Mouse (Mus musculus) heart, embryonic 14.5 days (tissue): Measurements from ENCODE around the gene Vmp1. TPM values are rescaled to one million over a fixed set of nuclear protein-coding genes. Genes with fewer than 3 reads are reported as not detected.

Experiments
- ATAC-seq: fragments of 200-750 bp; cut with Nextera tagmentation; 2 replicates; pipeline ENCODE4 v1.8.0; 2017; ENCODE audit warnings: low read depth, moderate TSS enrichment; ENCODE audit not compliant: insufficient number of reproducible peaks, insufficient read depth, low FRiP score
- H3K27ac ChIP-seq, 2 experiments: fragments of 200-500 bp in 1 of 2; fragments of 300-500 bp in 1 of 2; sonication (generic) in 1 of 2; replicated peaks in 1 of 2; 2 replicates each; pipeline ENCODE4 v1.5.1; 2012 to 2014; ENCODE audit warnings: low read depth in 2 of 2, low read length in 2 of 2, control low read depth in 1 of 2, mild to moderate bottlenecking in 1 of 2, mixed read lengths in 1 of 2; ENCODE audit not compliant: control insufficient read depth in 1 of 2, insufficient read depth in 1 of 2
- H3K27me3 ChIP-seq: fragments of 300-500 bp; sonication (generic); 2 replicates; pipeline ENCODE4 v1.6.1; 2014; ENCODE audit warnings: mild to moderate bottlenecking, low read length, control low read depth; ENCODE audit not compliant: control insufficient read depth, insufficient read depth
- H3K36me3 ChIP-seq: fragments of 300-500 bp; sonication (generic); 2 replicates; pipeline ENCODE4 v1.6.1; 2014; ENCODE audit warnings: mild to moderate bottlenecking, control low read depth, low read length, mixed read lengths; ENCODE audit not compliant: control insufficient read depth, insufficient read depth
- H3K4me1 ChIP-seq, 2 experiments: fragments of 200-500 bp in 1 of 2; fragments of 300-500 bp in 1 of 2; sonication (generic) in 1 of 2; 2 replicates each; pipeline ENCODE4 v1.6.1; 2012 to 2014; ENCODE audit warnings: low read length in 2 of 2, control low read depth in 1 of 2, mixed read lengths in 1 of 2; ENCODE audit not compliant: control insufficient read depth in 2 of 2, insufficient read depth in 2 of 2
- H3K4me2 ChIP-seq: fragments of 300-500 bp; sonication (generic); 2 replicates; pipeline ENCODE4 v1.6.1; 2014; ENCODE audit warnings: mild to moderate bottlenecking, low read length
- H3K4me3 ChIP-seq, 2 experiments: fragments of 200-500 bp in 1 of 2; fragments of 300-500 bp in 1 of 2; sonication (generic) in 1 of 2; 2 replicates each; pipeline ENCODE4 v1.5.1; 2012 to 2014; ENCODE audit warnings: low read length in 2 of 2, mild to moderate bottlenecking in 2 of 2, control low read depth in 1 of 2, low read depth in 1 of 2, moderate library complexity in 1 of 2; ENCODE audit not compliant: control insufficient read depth in 1 of 2, insufficient read depth in 1 of 2
- H3K9ac ChIP-seq: fragments of 300-500 bp; sonication (generic); 2 replicates; pipeline ENCODE4 v1.6.1; 2014; ENCODE audit warnings: mild to moderate bottlenecking, low read length
- H3K9me3 ChIP-seq: fragments of 300-500 bp; sonication (generic); 2 replicates; pipeline ENCODE4 v1.6.1; 2016; ENCODE audit warnings: low read length, control low read depth; ENCODE audit not compliant: control insufficient read depth
- WGBS: fragments of 180-500 bp; shearing (Covaris S2); extraction: QIAGEN DNeasy Blood & Tissue Kit; methylation state at CpG from one replicate; pipeline ENCODE4 v1.1.7; 2014; 5-methylcytosine and 5-hydroxymethylcytosine counted together
- polyA plus RNA-seq: library from polyadenylated mRNA; unstranded; fragments of >200 nt; fragmentation: Nextera tagmentation; extraction: Ambion mirVana; gene quantifications from 2 replicates; pipeline ENCODE4 v1.2.1, GENCODE M21; 2014

The Vmp1 gene
- polyA plus RNA-seq, 1 experiment from 2014 or later, result 101 TPM

DNA sequence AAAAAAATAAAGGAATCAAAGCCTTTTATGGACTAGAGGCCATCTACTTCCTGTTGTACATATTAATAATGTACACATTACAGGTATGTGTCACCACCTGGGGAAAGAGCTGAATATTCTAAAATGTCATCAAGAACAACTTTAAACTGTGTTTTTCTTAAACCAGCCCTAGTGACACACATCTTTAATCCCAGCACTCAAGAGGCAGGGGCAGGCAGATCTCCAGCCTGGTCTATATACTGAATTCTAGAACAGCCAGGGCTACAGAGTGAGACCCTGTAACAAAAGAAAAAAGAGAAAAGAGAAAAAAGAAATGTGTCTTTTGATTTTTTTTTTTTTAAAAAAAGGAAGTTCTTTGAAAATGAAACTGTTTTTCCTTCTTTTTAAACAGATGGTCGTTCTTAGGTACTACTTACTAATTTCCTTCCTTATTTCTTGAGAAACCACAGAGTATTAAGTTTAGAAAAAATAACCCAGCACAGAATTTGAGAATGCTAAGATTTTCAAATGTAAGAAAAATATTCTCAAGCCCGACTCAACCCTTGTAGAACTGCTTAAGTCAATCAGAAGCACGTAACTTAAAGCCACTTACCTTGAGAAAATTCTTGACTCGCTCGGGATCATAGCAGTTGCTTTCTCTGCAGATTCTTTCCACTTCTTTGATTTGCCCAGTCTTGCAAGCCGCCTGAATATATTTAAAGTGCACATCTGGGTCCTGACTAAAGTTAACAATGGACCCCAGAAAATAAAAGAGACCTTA is 33.9 kb upstream of the Vmp1 start:
- no peaks in the 10 kb centered on the region for H3K4me1 ChIP-seq
- no peaks in the 10 kb centered on the region for H3K27me3 ChIP-seq
- no peaks in the 10 kb centered on the region for H3K9me3 ChIP-seq
- no peak overlapping the region for H3K4me3 ChIP-seq
- H3K4me2 ChIP-seq, result no peak overlapping the region
- H3K36me3 ChIP-seq, result peaks cover 90% of the 10 kb centered on the region
- no peak for ATAC-seq
- H3K27ac ChIP-seq, result no peak overlapping the region
- no peak overlapping the region for H3K9ac ChIP-seq
- WGBS, result 92% methylated on average over 6 of the region's 6 CpGs

DNA sequence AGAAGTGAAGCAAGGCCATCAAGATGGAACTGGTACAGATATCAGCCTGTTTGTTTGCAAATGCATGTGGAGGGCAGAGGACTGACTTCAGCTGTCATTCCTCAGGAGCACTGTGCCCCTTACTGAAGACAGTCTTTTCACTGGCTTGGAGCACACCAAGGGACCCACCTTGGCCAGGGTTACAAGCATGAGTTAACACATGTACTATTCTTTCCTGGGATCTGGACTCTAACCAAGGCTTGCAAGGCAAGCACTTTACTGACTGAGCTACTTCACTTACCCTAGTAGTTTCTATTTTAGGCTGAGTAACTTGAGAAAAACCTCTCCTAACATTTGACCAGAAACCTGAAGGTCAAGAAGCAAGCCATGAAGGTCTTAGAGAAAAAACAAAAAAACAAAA is 31.0 kb upstream of the Vmp1 start:
- ATAC-seq, result no peak
- Histone ChIP-seq H3K4me1 (no peaks in the 10 kb centered on the region), H3K36me3 (peaks cover 94% of the 10 kb centered on the region), H3K4me2 (no peak overlapping the region), H3K27me3 (no peaks in the 10 kb centered on the region), H3K27ac (0 out of 4 replicates have a peak overlapping the region, but pooled peaks of 1 of the 2 experiments have one; percentile 5), H3K4me3 (no peak overlapping the region), H3K9ac (no peak overlapping the region), H3K9me3 (no peaks in the 10 kb centered on the region)

DNA sequence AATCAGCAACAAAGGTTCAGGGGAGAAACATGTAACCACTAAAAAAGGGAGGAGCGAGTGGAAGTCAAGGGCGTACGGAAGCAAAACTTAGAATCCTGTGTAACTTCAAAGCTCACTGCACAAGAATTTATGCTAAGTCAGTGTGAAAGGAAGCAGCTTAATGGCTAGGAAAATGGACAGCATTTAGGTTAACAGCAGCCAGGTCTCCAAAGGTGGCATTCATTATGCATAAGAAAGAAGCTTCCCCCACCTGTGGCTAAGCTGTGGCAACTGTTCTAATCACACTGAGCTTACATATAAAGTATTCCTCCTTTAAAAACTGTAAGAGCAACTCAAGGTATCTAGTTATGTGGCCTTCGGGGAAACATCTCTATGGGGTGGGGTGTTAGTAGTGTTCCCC is 17.5 kb upstream of the Vmp1 start:
- Histone ChIP-seq H3K27ac (no peak overlapping the region), H3K27me3 (no peaks in the 10 kb centered on the region), H3K36me3 (peaks cover 99% of the 10 kb centered on the region), H3K4me2 (no peak overlapping the region), H3K9me3 (no peaks in the 10 kb centered on the region), H3K9ac (no peak overlapping the region), H3K4me3 (no peak overlapping the region), H3K4me1 (no peaks in the 10 kb centered on the region)
- no peak for ATAC-seq
- WGBS, result 95% methylated on average over 4 of the region's 4 CpGs

DNA sequence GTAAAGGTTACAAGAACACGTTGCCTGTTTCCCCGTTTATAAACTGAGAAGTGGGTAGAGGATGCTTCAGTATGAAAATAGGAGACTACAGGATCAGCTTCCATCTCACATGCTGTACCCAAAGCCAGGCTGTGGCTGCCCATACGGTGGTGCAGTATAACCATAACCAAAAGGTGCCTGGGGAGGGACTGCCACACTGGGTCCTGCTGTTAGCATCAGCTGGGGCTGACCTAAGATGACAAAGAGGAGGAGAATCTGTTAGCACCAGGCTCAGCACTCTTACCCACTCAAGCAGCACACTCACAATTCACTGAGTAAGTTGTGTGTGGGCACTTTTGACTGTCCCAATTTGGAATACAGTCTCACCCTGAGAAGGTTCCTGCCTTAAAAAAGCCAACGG is 11.8 kb upstream of the Vmp1 start:
- 73% methylated on average over 4 of the region's 4 CpGs for whole genome bisulfite sequencing
- Histone ChIP-seq H3K27ac (no peak overlapping the region), H3K4me3 (no peak overlapping the region), H3K9ac (no peak overlapping the region), H3K36me3 (peaks cover 100% of the 10 kb centered on the region), H3K9me3 (no peaks in the 10 kb centered on the region), H3K4me1 (no peaks in the 10 kb centered on the region), H3K4me2 (no peak overlapping the region), H3K27me3 (no peaks in the 10 kb centered on the region)
- no peak for ATAC-seq

DNA sequence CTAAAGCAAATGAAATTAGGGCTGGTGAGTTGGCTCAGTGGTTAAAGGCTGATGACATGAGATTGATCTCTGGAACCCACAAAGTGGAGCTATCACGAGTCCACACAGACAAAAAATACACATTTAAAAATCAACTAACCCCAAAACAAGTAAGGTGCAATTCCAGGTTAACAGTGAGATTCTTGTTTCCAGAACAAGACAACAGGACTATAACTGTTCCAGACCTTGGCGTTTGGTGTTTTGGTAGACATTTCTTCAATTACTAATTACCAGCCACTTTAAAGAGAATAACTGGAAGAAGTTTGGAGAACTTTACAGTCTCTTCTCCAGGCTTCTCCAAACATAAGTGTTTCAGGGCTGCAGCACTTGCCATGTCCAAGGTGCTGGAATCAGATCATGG is 8.9 kb upstream of the Vmp1 start:
- Histone ChIP-seq H3K9ac (no peak overlapping the region), H3K36me3 (peaks cover 98% of the 10 kb centered on the region), H3K4me1 (no peaks in the 10 kb centered on the region), H3K27ac (no peak overlapping the region), H3K9me3 (no peaks in the 10 kb centered on the region), H3K27me3 (no peaks in the 10 kb centered on the region), H3K4me2 (no peak overlapping the region), H3K4me3 (no peak overlapping the region)
- 82% methylated on average over 2 of the region's 2 CpGs for WGBS
- ATAC-seq, result no peak

DNA sequence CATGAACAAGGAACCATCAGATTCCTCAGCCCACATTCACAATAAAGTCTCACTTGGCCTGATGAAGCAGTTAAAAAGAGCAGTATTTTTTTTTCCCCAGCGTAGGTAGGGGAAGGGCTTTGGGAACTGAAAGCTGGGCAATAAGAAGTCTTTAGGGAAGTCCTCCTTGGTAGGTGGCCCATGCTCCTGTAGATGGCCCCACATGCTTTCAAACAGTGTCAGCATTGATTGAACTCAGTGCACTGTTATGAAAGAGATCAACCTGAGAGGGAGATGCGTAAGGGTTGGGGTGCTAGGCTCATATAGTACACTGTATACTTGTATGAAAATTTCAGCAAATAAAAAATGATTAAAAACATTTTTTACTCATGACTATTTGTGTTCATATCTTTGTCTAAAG is 8.3 kb upstream of the Vmp1 start:
- Histone ChIP-seq H3K9ac (no peak overlapping the region), H3K4me3 (no peak overlapping the region), H3K4me1 (no peaks in the 10 kb centered on the region), H3K4me2 (no peak overlapping the region), H3K36me3 (peaks cover 98% of the 10 kb centered on the region), H3K27ac (no peak overlapping the region), H3K27me3 (no peaks in the 10 kb centered on the region), H3K9me3 (no peaks in the 10 kb centered on the region)
- no peak for ATAC-seq
- 94% methylated on average over 2 of the region's 2 CpGs for WGBS

DNA sequence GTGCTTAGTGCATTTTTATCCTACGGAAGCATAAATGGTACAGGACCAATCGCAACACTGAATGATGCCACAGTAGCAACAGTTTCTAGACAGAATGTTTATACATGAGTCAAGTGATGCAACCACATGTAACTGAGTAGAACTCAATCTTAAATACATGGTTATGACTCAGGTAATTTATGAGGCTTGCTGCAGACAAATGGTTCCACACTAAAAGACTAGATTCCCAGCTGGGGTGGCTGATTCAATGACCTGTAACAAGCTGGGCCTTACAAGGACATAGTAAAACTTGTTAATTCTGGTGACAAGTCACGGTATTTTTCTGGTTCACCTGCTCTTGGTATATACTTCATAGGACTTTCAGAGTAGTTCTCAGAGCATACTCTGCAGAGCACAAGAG is 7.8 kb upstream of the Vmp1 start:
- Histone ChIP-seq H3K4me1 (no peaks in the 10 kb centered on the region), H3K36me3 (peaks cover 95% of the 10 kb centered on the region), H3K27ac (no peak overlapping the region), H3K27me3 (no peaks in the 10 kb centered on the region), H3K4me2 (no peak overlapping the region), H3K9ac (no peak overlapping the region), H3K9me3 (no peaks in the 10 kb centered on the region), H3K4me3 (no peak overlapping the region)
- WGBS, result 93% methylated on average over 3 of the region's 3 CpGs
- ATAC-seq, result no peak

DNA sequence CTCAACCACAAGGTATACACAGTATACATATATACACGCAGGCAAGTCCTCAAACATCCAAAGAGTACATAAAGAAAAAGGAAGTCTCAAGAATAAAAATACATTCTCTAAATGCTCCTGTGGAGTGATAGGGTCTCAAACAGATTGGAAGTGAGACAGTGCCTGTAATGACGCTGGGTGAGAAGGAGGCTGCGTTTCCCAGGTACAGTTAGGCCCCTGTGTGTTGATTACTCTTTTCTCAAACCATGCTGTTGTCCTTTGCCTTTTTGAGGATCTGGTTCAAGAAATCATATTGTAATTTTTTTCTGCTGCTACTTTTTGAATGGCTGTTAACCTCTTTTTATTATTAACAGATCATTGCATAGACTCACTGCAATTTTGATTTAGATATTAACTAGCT is 6.7 kb upstream of the Vmp1 start:
- WGBS, result 86% methylated on average over 3 of the region's 3 CpGs
- no peak overlapping the region for H3K4me2 ChIP-seq
- peaks cover under 1 to 5% of the 10 kb centered on the region in 2 experiments; a peak in 3 of 4 replicates for H3K4me1 ChIP-seq
- H3K9me3 ChIP-seq, result no peaks in the 10 kb centered on the region
- H3K27me3 ChIP-seq, result no peaks in the 10 kb centered on the region
- H3K4me3 ChIP-seq, result no peak overlapping the region
- H3K27ac ChIP-seq, result no peak overlapping the region
- H3K9ac ChIP-seq, result no peak overlapping the region
- ATAC-seq, result no peak
- peaks cover 84% of the 10 kb centered on the region for H3K36me3 ChIP-seq
